Mouse (Mus musculus): Measurements from ENCODE around the gene Borcs5.

Borcs5 gene

DNA sequence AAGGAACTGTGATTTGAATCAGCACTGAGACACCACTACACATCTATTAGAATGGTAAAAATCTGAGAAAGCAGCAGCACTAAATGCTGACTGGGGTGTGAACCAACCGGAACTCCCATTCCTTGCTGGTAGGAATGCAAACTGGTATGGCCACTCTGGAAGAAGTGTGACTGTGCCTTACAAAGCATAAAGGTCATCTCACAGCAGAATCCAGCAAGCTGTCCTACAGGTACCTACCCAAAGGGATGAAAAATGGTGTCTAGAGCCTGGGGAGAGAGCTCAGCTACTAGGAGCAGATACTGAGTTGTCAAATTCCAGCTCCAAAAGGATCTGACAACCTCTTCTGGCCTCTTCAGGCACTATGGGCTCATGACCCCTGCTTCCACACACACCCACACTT, 12.7 kb upstream of the Borcs5 start:
- DNase-seq (ENCODE audit: low spot score) = no peak

DNA sequence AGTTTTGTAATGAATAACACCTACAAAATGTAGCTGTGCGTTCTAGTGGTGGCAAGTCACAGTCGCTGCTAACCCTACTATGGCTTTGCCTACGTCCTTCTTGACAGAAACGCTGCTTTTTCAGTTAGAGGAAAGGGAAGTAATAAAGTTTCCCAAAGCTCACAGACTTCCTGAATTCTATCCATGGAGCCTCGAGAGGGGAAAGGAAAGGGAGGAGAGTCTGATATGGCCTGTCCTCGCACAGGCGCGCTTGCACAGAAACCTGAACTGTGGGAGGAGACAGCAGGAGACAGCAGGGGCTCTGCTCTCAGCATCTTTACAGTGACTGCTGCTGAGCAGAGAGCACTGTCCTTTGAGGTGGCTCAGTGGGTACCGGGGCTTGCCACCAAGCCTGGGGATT, 8.9 kb upstream of the Borcs5 start:
- no peak for DNase-seq (ENCODE audit: low spot score)

DNA sequence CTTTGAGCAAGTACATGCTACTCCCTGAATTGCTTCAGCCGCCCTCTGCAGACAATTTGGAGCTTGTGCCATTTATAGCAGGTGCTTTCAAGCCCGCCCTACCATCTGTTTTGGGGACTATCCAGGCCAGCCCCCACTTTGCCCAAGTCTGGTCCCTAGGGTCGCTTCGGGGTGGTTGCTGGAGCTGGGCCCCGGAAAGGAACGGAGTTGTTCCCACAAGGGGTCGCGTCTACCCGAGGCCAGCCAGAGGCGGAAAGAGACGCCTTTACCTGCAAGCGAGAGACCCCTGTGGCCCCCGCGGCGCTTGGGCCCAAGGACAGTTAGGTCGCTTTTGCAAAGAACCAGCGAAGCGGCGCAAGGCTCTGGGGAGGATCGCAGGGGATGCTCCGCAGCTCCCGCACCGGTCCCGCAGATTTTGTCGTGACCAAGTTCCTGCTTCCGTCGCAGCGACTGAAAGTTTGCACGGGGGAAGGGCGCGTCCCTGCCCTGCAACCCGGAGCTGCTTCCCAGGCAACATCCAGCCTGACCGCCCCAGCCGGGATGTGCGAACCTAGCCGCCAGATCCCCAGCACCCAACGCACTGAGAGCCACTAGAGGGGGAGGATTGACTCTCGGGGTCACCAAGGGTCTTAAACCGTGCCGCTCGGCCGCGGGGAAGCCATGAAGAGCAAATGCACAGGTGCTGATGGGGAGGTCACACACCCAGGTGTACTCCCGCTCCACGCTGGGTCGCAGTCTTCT, 7.2 kb upstream of the Borcs5 start, which contains the start of gene Mansc1:
Mansc1 (minus strand) TSS at position 542 of the 741 bp plus-strand sequence.
- DNase-seq (ENCODE audit: low spot score) = peak; percentile 44

DNA sequence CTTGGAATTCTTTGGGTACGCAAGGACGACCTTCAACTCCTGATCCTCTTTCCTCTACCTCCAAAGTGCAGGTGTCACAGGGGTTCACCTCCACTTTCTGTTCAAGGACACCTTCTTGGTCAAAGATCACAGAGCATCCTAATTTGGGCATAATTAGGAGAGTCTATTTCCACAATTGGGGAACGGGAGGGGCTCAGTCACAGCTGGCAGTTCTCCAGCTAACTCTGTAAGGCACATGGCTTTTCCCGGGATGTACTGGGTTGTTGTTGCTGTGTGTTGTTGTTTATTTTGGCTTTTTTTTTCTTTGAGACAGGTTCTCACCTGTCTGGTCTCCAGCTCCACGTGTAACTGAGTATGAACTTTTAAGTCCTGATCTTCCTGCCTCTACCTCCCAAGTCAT, 6.6 kb upstream of the Borcs5 start:
- no peak for DNase-seq (ENCODE audit: low spot score)

DNA sequence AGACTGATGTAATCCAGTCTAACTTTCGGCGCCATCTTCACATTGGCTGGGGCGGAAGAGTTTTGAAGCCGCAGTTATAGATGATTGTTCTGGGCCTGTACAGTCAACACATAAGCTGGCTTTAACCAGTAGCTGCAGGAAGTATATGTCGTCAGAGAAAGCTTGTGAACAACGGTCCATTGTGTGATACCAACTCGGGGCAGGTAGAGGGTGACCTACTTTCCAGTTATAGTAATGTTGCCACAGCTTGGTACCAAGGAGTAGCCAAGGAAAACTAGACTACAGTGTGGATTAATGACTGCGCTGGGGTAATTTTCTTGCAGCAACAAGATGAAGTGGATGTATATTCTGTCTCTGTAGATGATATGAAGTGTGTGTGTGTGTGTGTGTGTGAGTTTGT, 5.8 kb upstream of the Borcs5 start:
- DNase-seq (ENCODE audit: low spot score) = no peak

DNA sequence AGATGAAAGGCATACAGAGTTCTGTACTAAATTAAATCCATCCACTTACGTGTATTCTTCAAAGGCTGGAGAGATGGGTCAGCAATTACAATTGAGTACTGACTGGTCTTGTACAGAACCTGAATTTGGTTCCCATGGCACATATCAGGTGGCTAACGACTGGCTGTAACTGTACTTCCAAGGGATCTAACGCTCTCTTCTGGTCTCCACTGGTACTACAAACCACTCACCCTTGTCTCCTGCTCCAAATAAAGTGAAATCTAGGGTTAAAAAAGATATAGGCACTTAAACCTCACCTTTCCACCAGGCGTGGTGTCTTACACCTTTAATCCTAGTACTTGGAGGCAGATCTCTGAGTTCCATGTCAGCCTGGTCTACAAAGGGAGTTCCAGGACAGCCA, 2.8 kb upstream of the Borcs5 start:
- DNase-seq (ENCODE audit: low spot score) = no peak

DNA sequence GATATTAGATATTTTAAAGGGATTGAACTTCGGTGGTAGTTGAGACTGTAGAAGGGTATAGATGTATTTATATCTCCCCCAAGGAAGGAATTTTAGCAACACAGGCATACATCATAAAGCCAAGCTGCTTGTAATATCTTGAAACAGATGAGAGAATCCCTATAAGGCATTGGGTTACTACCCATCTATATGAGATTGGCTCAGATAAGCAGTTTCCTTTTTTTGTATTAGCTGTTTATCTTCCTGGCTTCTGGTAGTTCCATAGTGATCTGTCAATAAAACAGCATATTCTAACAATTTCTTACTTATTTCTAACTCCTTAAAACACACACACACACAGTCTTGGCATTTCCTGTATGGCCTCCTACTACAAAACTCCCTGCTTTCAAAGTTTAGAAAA, 590 bp downstream of the Borcs5 start:
- DNase-seq (ENCODE audit: low spot score) = no peak

DNA sequence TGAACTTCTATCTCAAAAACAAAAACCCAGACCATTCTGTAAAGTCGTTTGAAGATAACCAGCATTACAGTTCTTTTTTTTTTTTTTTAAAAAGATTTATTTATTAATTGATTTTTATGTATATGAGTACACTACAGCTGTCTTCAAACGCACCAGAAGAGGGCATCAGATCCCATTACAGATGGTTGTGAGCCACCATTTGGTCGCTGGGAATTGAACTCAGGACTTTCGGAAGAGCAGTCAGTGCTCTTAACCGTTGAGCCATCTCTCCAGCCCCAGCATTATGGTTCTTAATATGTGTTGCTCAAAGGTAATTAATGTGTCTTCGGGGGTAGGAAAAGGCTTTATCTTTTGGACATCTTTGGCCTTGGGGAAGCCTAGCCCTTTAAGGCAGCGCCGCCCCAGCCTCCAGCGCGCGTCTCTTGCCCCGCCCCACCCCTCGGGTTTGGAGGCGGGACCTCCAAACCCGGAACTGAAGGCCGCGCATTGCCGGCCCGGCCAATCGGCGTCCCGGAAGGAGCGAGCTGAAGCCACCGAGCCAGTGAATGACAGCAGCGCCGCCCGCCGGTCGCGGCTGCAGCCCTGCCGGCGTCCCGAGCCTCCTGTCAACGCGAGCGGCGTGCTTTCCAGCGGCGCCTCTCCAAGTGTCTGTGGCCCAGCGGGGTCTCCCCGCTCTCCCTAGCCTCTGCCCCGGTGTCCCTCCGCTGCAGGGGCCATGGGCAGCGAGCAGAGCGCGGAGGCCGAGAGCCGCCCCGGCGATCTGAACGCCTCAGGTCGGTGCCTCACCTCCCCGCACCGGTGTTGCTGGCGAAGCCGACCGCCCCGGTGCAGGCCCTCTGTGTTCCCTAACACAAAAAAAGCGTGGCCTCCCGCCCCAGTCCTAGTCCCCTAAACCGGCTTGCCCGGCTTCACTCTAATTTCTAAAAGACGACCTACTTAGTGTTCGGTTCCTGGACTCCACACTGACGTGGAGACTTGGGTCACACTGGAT, 1.5 kb downstream of the Borcs5 start:
- peak; percentile 84 for DNase-seq (ENCODE audit: low spot score)

DNA sequence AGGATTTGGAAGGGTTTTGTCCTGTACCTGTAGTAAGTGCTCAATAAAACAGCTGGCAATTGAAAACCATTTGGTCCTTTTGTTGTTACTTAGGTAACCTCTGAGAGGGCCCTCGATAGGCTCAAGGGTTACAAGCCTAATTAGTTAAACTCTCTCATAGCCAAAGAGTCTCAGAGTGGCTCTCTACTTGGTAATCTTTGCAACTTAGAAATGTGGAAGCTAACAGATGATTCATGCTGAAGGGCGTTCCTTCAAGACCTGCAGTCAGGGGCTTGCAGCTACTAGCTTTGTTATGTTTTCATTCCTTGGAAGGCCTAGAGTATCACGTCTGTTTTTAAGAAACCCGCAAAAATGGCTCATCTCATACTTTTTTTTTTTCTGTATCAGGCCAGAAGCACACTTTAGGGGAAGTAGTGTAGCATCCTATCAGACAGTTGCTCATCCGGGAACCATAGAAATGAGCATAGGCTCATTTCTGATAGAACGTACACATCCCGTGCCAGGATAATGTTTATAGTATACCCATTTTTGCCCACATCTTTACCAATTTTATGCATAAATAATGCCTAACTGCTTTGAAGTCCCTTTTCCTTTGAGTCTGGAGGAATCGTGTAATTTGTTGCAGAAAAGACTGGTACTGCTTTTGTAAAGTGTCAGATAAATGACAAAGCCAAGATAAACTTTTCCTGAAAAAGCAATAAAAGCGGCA, 2.6 kb downstream of the Borcs5 start:
- DNase-seq (ENCODE audit: low spot score) = no peak

DNA sequence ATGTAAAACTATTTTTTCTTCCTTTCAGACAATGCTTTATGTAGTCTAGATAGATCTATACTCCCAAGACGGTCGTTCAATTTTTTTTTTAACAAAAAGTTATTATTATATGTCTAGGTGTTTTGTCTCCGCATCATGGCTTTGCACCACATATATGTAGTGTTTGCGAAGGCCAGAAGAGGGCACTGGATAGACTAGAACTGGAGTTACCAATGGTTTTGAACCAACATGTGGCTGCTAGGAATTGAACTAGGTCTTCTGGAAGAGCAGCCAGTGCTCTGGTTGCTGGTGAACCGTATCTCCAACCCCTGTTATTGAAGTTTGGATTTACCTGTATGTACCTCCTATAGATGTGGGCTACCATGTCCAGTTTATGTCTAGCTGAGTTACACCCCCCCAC, 4.0 kb downstream of the Borcs5 start:
- no peak for DNase-seq (ENCODE audit: low spot score)

DNA sequence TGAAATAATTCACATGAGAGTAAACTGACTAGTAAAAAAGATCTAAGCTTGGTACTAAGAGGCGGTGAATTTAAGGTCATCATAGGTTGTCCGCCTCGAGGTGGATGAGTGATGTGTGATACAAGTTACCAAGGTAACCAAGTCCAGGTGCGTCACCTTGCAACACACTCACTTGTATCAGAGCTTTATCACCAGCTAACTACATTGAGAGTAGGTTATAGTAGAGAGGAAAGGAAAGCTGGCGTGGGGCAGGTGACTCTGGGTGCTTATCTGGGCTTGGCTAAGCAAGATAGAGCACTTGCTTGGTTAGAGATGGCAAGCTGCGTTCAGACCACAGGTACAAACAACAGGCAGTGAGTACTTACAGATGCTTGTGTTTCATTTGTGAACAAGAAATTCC, 7.5 kb downstream of the Borcs5 start:
- no peak for DNase-seq (ENCODE audit: low spot score)

DNA sequence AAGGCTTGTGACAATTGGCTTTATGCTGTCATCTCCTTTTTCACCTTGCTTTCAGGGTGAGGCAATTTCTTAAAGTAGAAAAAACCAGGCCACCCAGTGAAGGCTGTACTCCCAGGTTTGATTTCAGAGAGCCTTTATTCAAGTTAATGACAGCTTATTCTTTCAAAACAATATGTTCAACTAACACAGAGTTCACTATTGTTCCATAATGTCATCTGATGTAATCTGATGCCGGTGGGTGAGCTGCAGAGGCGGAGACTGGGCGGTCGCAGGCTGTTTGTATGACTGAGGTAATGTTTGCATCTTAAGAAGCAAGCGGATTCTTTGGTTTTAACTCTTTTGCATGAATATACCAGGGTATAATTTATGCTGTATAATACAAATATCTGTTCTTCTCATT, 8.3 kb downstream of the Borcs5 start:
- no peak for DNase-seq (ENCODE audit: low spot score)

DNA sequence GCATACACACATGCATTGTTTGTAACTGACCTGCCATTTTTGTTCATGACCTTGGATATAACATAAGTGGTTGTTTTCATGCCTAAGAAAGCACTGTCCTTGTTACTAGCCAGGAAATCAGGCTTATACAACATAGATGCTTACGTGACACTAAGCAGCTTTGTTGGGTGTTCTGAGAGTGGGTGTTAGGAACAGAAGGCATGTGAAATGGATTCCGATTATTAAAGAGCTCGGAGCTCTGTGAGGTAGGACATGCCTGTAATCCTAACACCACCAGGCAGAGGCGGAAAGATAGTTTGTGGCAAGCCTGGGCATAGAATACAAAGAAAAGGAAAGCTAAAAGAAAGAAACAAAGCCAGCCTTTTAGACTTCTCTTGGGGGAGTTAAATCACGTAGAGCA, 9.0 kb downstream of the Borcs5 start:
- DNase-seq (ENCODE audit: low spot score) = no peak

DNA sequence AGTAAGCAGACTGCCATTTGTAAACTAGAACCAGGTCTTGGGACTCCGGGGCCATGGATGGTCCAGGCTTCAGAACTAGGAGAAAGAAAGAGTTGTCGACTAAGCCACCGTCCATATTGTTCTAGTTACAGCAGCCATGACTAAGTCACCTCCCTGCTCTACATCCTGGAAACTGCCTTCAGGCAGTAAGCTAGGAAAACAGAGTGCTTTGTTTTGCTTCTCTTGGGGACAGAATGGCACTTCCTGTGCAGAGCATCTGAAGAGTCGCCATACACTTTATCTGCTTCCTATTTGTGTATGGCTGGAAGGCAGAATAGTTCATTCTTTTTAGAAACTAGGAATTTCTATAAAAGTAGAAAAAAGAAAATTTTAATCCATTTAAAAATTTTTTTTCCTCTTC, 17.2 kb downstream of the Borcs5 start:
- DNase-seq (ENCODE audit: low spot score) = no peak

DNA sequence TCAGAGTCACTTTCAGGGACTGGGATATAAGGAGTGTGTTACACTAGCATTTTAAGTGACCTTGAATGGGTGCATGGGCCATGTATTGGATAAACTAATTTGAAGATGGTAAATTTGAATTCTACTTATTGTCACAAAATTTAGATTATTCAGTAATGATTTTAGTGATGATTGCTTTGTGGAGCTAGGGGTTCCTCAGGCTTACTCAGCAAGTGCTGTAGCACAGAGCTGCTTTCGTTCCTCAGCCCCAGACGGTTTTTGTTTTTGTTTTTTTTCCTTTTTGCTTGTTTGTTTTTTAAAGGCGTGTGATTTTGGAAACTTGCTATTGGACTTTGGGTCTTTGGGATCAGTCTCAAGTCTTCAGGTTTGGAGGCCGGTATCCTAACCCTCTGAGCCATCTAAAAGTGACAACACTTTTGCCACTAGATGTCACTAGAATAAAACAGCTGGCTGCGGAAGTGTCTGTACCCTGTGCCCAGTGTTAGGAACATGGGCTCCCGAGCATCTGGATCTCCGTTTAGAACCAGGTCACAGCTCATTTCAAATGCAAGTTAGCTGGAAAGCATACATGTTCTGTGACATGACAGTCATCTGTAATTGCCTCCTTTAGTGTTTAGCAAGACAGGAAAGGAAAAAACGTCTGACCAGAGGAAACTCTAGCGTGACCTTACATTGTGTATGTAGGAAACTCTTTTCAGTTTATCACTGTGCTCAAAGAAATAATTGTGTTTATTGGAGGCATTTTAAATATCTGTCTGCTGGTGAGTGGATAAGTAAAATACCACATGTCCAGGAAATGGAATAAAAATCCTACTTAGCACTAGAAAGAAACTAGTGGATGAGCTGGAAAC, 20.0 kb downstream of the Borcs5 start:
- peak; percentile 27 for DNase-seq (ENCODE audit: low spot score)

DNA sequence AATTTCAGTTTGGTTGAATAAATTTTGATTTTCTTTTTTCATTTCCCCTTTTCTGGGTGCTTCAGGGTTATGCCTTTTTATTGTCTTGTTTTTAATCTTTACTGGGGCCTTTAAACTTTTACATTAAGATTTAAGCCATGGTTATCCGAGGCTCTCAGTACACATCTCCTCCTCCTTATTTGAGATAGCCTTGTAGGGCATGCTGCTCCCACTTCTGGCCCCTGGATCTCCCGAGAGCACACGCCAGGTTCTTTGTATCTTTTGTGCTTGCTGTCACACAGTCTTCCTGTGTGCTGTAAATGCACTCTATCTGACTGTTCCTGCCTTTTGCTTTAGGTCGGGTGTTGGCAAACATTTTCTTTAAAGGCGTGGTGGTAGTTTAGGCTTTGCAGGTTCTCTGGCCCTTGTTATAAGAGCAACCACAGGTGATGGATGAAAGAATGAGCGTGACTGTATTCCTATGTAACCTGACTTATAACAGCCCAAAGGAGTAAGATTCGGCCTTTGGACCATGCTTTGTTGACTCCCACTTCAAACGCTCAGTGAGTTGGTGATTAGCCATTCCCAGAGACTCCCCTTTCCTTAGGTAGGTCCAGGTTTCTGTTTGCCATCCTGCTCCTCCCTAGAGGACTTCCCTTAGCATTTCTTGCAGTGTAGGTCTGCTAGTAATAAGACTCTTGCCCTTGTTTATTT, 21.6 kb downstream of the Borcs5 start:
- no peak for DNase-seq (ENCODE audit: low spot score)

DNA sequence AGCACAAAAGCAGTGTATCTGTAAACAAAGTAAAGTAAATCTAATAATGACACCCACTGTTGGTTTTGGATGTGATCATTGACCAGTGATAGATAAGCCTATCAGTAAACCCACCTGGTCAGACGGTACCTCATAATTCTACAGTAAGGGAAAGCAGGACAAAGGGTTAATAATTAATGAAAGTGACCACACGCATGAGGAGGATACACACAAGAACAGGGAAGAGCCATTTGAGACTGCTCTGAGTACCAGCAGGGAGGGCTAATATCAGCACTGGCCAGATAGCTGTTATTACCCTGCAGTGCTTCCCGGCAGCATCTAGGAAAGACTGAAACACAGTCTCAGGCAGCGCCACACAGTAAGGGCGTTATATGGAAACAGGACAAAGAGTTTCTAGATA, 25.3 kb downstream of the Borcs5 start:
- no peak for DNase-seq (ENCODE audit: low spot score)

DNA sequence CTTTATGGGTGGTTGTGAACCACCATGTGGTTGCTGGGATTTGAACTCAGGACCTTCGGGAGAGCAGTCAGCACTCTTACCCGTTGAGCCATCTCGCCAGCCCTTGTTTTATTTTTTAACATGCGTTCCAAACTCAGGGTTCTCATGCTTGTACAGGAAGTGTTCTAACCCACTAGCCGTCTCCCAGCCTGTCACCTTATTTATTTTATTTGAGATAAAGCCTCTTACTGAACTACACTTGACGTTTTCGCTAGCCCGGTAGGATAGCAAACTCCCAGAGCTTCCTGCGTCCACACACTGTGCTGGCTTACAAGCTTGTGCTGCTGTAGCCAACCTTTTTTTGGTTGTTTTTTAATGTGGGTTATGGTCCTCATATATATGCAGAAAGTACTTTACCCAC, 26.5 kb downstream of the Borcs5 start:
- DNase-seq (ENCODE audit: low spot score) = no peak

DNA sequence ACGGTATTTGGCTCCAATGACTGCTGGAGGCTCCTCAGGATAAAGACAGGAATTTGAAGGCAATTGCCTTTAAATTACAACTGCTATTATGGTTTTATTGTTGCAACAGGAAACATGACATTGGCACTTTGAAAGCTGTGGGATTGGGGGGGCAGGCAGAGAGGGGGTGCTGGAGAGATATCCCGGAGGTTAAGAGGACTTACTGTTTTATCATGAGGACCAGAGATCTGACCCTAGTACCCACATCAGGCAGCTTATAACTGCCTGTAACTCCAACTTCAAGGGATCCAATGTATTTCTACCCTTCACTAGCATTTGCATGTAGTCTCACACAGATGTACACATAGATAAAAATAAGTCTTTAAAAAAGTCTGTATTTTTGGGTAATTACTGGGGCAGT, 29.2 kb downstream of the Borcs5 start:
- no peak for DNase-seq (ENCODE audit: low spot score)

DNA sequence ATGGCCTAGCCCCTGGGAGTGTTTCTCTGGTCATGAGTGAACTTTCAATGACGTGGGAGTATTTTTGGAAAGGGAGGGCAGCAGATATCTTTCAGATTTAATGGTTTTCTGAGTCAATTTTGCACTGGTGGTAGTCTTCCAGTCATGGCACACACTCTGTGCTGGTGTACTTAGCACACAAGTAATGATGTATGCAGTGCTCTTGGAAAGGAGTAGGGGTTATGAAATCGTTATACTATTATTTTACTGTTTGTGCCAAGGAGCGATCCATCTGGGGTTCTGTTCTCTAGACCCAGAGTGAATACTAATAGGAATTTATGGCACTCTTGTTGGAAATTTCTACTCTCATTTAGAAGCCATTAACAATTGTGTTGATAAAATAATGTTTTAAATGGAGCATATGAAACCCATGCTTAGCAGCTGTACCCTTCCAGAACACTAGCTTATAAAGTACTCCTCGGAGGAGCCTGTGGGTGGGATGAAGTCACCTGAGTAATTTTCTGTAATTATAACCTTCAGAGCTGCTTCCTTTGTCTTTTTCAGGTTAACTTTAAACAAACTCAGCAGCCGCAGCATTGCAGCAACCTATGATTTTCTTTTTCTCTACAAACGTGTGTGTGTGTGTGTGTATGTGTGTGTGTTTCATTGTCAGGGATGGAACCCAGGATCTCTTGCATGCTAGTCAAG, 30.0 kb downstream of the Borcs5 start:
- DNase-seq (ENCODE audit: low spot score) = no peak
